Mouse (Mus musculus) ES-E14 (cell line): Measurements from ENCODE around the gene Hist1h3b.

Experiments
- CHD2 ChIP-seq: IDR thresholded peaks from 2 replicates; pipeline ENCODE4 v1.6.1; 2014; ENCODE audit warnings: mild to moderate bottlenecking, low read depth, low read length, inconsistent platforms
- ZNF384 ChIP-seq: IDR thresholded peaks from 2 replicates; pipeline ENCODE4 v1.6.1; 2012; ENCODE audit warnings: low read depth, low read length, inconsistent platforms

DNA sequence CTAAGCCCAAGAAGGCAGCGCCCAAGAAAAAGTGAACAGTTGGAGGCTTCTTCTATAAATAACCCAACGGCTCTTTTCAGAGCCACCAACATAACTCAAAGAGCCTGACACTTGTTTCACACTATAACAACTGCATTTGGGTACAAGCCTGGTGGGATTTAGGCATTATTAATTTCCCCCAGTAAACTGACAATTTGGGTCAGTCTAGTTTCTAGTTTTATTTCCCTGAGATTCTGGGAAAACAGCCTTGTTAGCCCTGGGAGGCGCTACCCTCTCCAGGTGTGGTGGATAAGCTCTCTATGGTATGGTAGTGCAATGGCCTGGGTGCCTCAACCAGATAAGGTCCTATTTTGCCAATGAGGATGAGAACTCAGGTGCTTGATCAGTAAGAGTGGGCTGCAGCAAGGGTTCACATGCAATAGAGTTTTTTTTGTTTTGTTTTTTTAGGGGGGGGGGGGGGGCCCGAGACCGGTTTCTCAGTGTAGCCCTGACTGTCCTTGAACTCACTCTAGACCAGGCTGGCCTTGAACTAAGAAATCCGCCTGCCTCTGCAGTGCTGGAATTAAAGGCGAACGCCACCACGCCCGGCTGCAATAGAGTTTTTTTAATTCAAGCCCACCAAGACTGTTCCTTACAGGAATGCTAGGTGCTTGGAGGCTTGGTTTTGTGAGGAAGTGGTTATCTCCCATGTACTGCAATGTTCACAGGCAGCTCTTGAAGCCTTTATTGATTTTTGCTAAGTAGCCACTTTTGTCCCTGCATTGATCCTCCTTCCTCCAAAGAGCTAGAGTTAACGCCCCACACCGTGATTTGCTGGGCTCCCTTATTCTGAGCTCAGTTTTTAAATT, 12.5 kb downstream of the Hist1h3b start:
- no peak for TF ChIP-seq ZNF384
- no peak; the same call in 1 of the 2 replicates for TF ChIP-seq CHD2
